Mouse (Mus musculus) hindbrain, embryonic 16.5 days (tissue): Measurements from ENCODE around the gene Neurl1b. TPM values are rescaled to one million over a fixed set of nuclear protein-coding genes. Genes with fewer than 3 reads are reported as not detected.

Experiments
- ATAC-seq: fragments of 200-750 bp; cut with Nextera tagmentation; 2 replicates; pipeline ENCODE4 v1.8.0; 2017; ENCODE audit warnings: moderate TSS enrichment, moderate library complexity
- H3K27ac ChIP-seq: fragments of 300-500 bp; sonication (generic); 2 replicates; pipeline ENCODE4 v1.5.1; 2014; ENCODE audit warnings: low read depth, mild to moderate bottlenecking, control low read depth, low read length, moderate library complexity
- H3K27me3 ChIP-seq: fragments of 300-500 bp; sonication (generic); replicated peaks from 2 replicates; pipeline ENCODE4 v1.6.1; 2014; ENCODE audit warnings: low read length; ENCODE audit not compliant: control insufficient read depth, insufficient read depth
- H3K36me3 ChIP-seq: fragments of 300-500 bp; sonication (generic); 2 replicates; pipeline ENCODE4 v1.6.1; 2014; ENCODE audit warnings: mild to moderate bottlenecking, low read length, moderate library complexity, mixed read lengths; ENCODE audit not compliant: control insufficient read depth, insufficient read depth
- H3K4me1 ChIP-seq: fragments of 300-500 bp; sonication (generic); 2 replicates; pipeline ENCODE4 v1.6.1; 2014; ENCODE audit warnings: low read depth, low read length; ENCODE audit not compliant: control insufficient read depth, insufficient read depth
- H3K4me2 ChIP-seq: fragments of 300-500 bp; sonication (generic); 2 replicates; pipeline ENCODE4 v1.6.1; 2014; ENCODE audit warnings: mild to moderate bottlenecking, low read length, control low read depth, moderate library complexity
- H3K4me3 ChIP-seq: fragments of 300-500 bp; sonication (generic); 2 replicates; pipeline ENCODE4 v1.5.1; 2014; ENCODE audit warnings: mild to moderate bottlenecking, low read length, control low read depth, moderate library complexity
- H3K9ac ChIP-seq: fragments of 300-500 bp; sonication (generic); 2 replicates; pipeline ENCODE4 v1.6.1; 2014; ENCODE audit warnings: low read depth, mild to moderate bottlenecking, control low read depth, low read length, moderate library complexity
- H3K9me3 ChIP-seq: fragments of 300-500 bp; sonication (generic); 2 replicates; pipeline ENCODE4 v1.6.1; 2014; ENCODE audit warnings: mild to moderate bottlenecking, low read length, moderate library complexity; ENCODE audit not compliant: control insufficient read depth
- WGBS: fragments of 180-500 bp; shearing (Covaris S2); extraction: QIAGEN DNeasy Blood & Tissue Kit; methylation state at CpG from one replicate; pipeline ENCODE4 v1.1.7; 2014; 5-methylcytosine and 5-hydroxymethylcytosine counted together
- polyA plus RNA-seq: library from polyadenylated mRNA; unstranded; fragments of >200 nt; fragmentation: Nextera tagmentation; extraction: Ambion mirVana; gene quantifications from 2 replicates; pipeline ENCODE4 v1.2.1, GENCODE M21; 2015

Gene Neurl1b
- polyA plus RNA-seq, 1 experiment from 2014 or later: 2.2 TPM

- no peak overlapping the region for H3K4me3 ChIP-seq
- H3K27me3 ChIP-seq: no peaks in the 10 kb centered on the region
- H3K4me2 ChIP-seq: no peak overlapping the region
- no peak overlapping the region for H3K27ac ChIP-seq
- no peaks in the 10 kb centered on the region for H3K36me3 ChIP-seq
- H3K9me3 ChIP-seq: no peaks in the 10 kb centered on the region
- 69% methylated on average over 6 of the region's 6 CpGs for WGBS
- no peak overlapping the region for H3K9ac ChIP-seq
- H3K4me1 ChIP-seq: no peaks in the 10 kb centered on the region
- no peak for ATAC-seq
Observed at GRCm38 (mm10) chr17:26476871-26477270, 62.2 kb downstream of the Neurl1b start.

- no peak overlapping the region for H3K4me3 ChIP-seq
- ATAC-seq: no peak
- 66% methylated on average over 4 of the region's 4 CpGs for WGBS
Observed at GRCm38 (mm10) chr17:26478672-26479071, 64.0 kb downstream of the Neurl1b start.

GRCm38 (mm10) chr17:26479619-26480018 is 65.0 kb downstream of the Neurl1b start:
- Histone ChIP-seq H3K4me2 (no peak overlapping the region), H3K4me3 (no peak overlapping the region), H3K4me1 (no peaks in the 10 kb centered on the region), H3K36me3 (no peaks in the 10 kb centered on the region), H3K9me3 (no peaks in the 10 kb centered on the region), H3K9ac (no peak overlapping the region), H3K27ac (no peak overlapping the region), H3K27me3 (no peaks in the 10 kb centered on the region)
- no peak for ATAC-seq
- 58% methylated on average over 6 of the region's 6 CpGs for WGBS

More at GRCm38 (mm10) chr17:26478672-26479071, 64.0 kb downstream of the Neurl1b start:
- Histone ChIP-seq H3K27me3 (no peaks in the 10 kb centered on the region), H3K4me1 (no peaks in the 10 kb centered on the region), H3K9me3 (no peaks in the 10 kb centered on the region), H3K4me2 (no peak overlapping the region), H3K36me3 (no peaks in the 10 kb centered on the region), H3K27ac (no peak overlapping the region), H3K9ac (no peak overlapping the region)

GRCm38 (mm10) chr17:26480956-26481355 is 66.3 kb downstream of the Neurl1b start:
- no peak overlapping the region for H3K27ac ChIP-seq
- no peaks in the 10 kb centered on the region for H3K4me1 ChIP-seq
- ATAC-seq: no peak
- no peak overlapping the region for H3K4me3 ChIP-seq
- no peaks in the 10 kb centered on the region for H3K36me3 ChIP-seq
- WGBS: 78% methylated on average over 4 of the region's 4 CpGs
- no peaks in the 10 kb centered on the region for H3K9me3 ChIP-seq
- H3K9ac ChIP-seq: no peak overlapping the region
- H3K4me2 ChIP-seq: no peak overlapping the region
- H3K27me3 ChIP-seq: no peaks in the 10 kb centered on the region

- WGBS: 85% methylated on average over 14 of the region's 14 CpGs
Observed at GRCm38 (mm10) chr17:26484626-26485421, 70.2 kb downstream of the Neurl1b start.

GRCm38 (mm10) chr17:26487266-26487665 is 72.6 kb downstream of the Neurl1b start:
- Histone ChIP-seq H3K4me2 (no peak overlapping the region), H3K27ac (no peak overlapping the region), H3K4me1 (no peaks in the 10 kb centered on the region), H3K27me3 (no peaks in the 10 kb centered on the region), H3K4me3 (no peak overlapping the region), H3K9ac (no peak overlapping the region), H3K9me3 (no peaks in the 10 kb centered on the region), H3K36me3 (no peaks in the 10 kb centered on the region)
- ATAC-seq: no peak
- 59% methylated on average over 5 of the region's 5 CpGs for WGBS

More at GRCm38 (mm10) chr17:26484626-26485421, 70.2 kb downstream of the Neurl1b start:
- H3K36me3 ChIP-seq: no peaks in the 10 kb centered on the region
- no peaks in the 10 kb centered on the region for H3K9me3 ChIP-seq
- ATAC-seq: no peak
- H3K9ac ChIP-seq: no peak overlapping the region
- no peaks in the 10 kb centered on the region for H3K27me3 ChIP-seq
- no peaks in the 10 kb centered on the region for H3K4me1 ChIP-seq
- H3K4me3 ChIP-seq: no peak overlapping the region
- H3K4me2 ChIP-seq: no peak overlapping the region
- no peak overlapping the region for H3K27ac ChIP-seq

- H3K9me3 ChIP-seq: no peaks in the 10 kb centered on the region
- no peak overlapping the region for H3K4me3 ChIP-seq
- WGBS: 98% methylated on average over 4 of the region's 4 CpGs
- H3K27me3 ChIP-seq: no peaks in the 10 kb centered on the region
- H3K9ac ChIP-seq: no peak overlapping the region
- no peaks in the 10 kb centered on the region for H3K36me3 ChIP-seq
- H3K27ac ChIP-seq: no peak overlapping the region
- H3K4me2 ChIP-seq: no peak overlapping the region
- ATAC-seq: no peak
- no peaks in the 10 kb centered on the region for H3K4me1 ChIP-seq
Observed at GRCm38 (mm10) chr17:26487917-26488316, 73.3 kb downstream of the Neurl1b start.

GRCm38 (mm10) chr17:26488711-26489403 is 74.2 kb downstream of the Neurl1b start:
- H3K9ac ChIP-seq: no peak overlapping the region
- no peaks in the 10 kb centered on the region for H3K27me3 ChIP-seq
- H3K4me1 ChIP-seq: no peaks in the 10 kb centered on the region
- peaks cover 3% of the 10 kb centered on the region; the same call in 1 of the 2 replicates for H3K9me3 ChIP-seq
- no peak overlapping the region for H3K4me3 ChIP-seq
- no peak overlapping the region for H3K27ac ChIP-seq
- no peaks in the 10 kb centered on the region for H3K36me3 ChIP-seq
- WGBS: 86% methylated on average over 8 of the region's 8 CpGs
- ATAC-seq: no peak
- no peak overlapping the region for H3K4me2 ChIP-seq

GRCm38 (mm10) chr17:26490072-26490471 is 75.4 kb downstream of the Neurl1b start:
- Histone ChIP-seq H3K27me3 (no peaks in the 10 kb centered on the region), H3K9ac (no peak overlapping the region), H3K4me1 (no peaks in the 10 kb centered on the region), H3K4me2 (no peak overlapping the region), H3K27ac (no peak overlapping the region), H3K9me3 (peaks cover 3% of the 10 kb centered on the region; the same call in 1 of the 2 replicates), H3K4me3 (no peak overlapping the region), H3K36me3 (no peaks in the 10 kb centered on the region)
- 90% methylated on average over 10 of the region's 10 CpGs for WGBS
- no peak for ATAC-seq
